Mouse (Mus musculus) C2C12 (cell line): ENCODE measurements around the gene Lgr6. TPM values are rescaled to one million over a fixed set of nuclear protein-coding genes. Genes with fewer than 3 reads are reported as not detected.
A peak's percentile ranks its signal among the peaks of the same experiment; 100 is the strongest.

Source experiments
- H3K27me3 ChIP-seq: one replicate; pipeline ENCODE4 v1.6.1; 2011; ENCODE audit not compliant: control insufficient read depth, insufficient read depth, insufficient read length
- H3K36me3 ChIP-seq: one replicate; pipeline ENCODE4 v1.6.1; 2011; ENCODE audit not compliant: control insufficient read depth, insufficient read depth
- H3K4me3 ChIP-seq: one replicate; pipeline ENCODE4 v1.5.1; 2011; ENCODE audit warnings: mild to moderate bottlenecking, control low read depth; ENCODE audit not compliant: poor library complexity, insufficient read depth, severe bottlenecking
- H3K79me2 ChIP-seq: one replicate; pipeline ENCODE4 v1.6.1; 2011; ENCODE audit not compliant: control insufficient read depth, insufficient read depth
- H3K79me3 ChIP-seq: one replicate; pipeline ENCODE4 v1.6.1; 2011; ENCODE audit warnings: low read depth, control low read depth
- H3ac ChIP-seq: one replicate; pipeline ENCODE3; 2011; ENCODE audit warnings: low read depth; ENCODE audit not compliant: control insufficient read depth, insufficient read length
- CEBPB ChIP-seq: IDR thresholded peaks from one replicate; pipeline ENCODE4 v1.6.1; 2011; ENCODE audit warnings: low read depth, mild to moderate bottlenecking, control low read depth, moderate library complexity
- CTCF ChIP-seq: IDR thresholded peaks from one replicate; pipeline ENCODE4 v1.5.1; 2011; ENCODE audit not compliant: control insufficient read depth, insufficient read depth, insufficient read length
- FOSL1 ChIP-seq: IDR thresholded peaks from one replicate; pipeline ENCODE4 v1.8.0; 2011; ENCODE audit warnings: mild to moderate bottlenecking, low read length; ENCODE audit not compliant: poor library complexity, insufficient read depth, severe bottlenecking
- MAX ChIP-seq: IDR thresholded peaks from one replicate; pipeline ENCODE4 v1.6.1; 2011; ENCODE audit warnings: mild to moderate bottlenecking, control low read depth
- MYOD1 ChIP-seq: IDR thresholded peaks from one replicate; pipeline ENCODE4 v1.6.1; 2011; ENCODE audit warnings: low read depth; ENCODE audit not compliant: control insufficient read depth, insufficient read length
- MYOG ChIP-seq: IDR thresholded peaks from one replicate; pipeline ENCODE4 v1.6.1; 2011; ENCODE audit not compliant: control insufficient read depth, insufficient read length; ENCODE audit errors: extremely low read depth
- USF1 ChIP-seq: IDR thresholded peaks from one replicate; pipeline ENCODE4 v1.6.1; 2011; ENCODE audit warnings: low read depth, mild to moderate bottlenecking, control low read depth, moderate library complexity
- polyA plus RNA-seq: library from polyadenylated mRNA; unstranded; fragments of >200 nt; fragmentation: generic; extraction: Trizol; gene quantifications from one replicate; pipeline ENCODE4 v1.2.1, GENCODE M21; 2012; ENCODE audit warnings: missing spikeins

The Lgr6 gene
- polyA plus RNA-seq, 1 experiment: 32.9 TPM

DNA sequence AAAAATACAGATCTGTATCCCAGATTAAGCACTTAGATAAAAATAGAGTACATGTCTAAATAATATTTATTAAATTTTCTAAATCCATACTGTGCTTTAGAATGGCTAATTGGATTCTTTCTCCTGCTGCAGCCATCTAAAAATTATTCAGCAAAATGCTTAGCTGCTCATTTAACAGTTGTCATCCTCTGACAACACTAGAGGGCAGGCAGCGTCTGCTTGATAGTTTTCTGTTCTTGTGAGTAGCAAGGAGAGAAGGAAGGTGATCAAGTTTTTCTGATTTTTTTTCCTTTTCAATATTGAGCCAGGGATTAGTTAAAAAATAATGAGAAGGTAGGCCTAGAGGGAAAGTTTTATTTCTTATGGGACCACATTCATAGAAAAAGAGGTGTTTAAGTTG, 132.2 kb downstream of the Lgr6 start:
- no peak overlapping the region for H3K4me3 ChIP-seq
- H3K36me3 ChIP-seq: peaks cover 24% of the 10 kb centered on the region
- no peaks in the 10 kb centered on the region for H3K79me2 ChIP-seq
- no peaks in the 10 kb centered on the region for H3K79me3 ChIP-seq
- no peak overlapping the region for H3ac ChIP-seq
- no peaks in the 10 kb centered on the region for H3K27me3 ChIP-seq
- TF ChIP-seq FOSL1: no peak
- TF ChIP-seq CTCF: no peak
- TF ChIP-seq MAX: no peak
- TF ChIP-seq MYOD1: no peak
- no peak for TF ChIP-seq CEBPB
- TF ChIP-seq MYOG: no peak
- TF ChIP-seq USF1: no peak

DNA sequence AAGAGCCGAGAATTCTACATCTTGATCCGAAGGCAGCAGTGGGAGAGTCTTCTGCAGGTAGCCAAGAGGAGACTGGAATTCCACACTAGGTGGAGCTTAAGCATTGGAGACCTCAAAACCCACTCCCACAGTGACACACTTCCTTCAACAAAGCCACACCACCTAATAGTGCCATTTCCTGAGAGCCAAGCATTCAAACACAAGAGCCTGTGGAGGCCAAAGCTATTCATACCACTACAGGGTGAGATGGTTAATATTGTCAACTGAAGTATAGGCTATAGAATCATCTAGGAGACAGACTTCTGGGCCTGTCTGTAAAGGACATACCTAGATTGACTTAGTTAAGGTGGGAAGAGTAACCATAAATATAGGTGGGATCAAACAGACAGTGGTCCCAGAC, 139.6 kb downstream of the Lgr6 start:
- TF ChIP-seq MYOD1: no peak
- no peak for TF ChIP-seq CTCF
- no peak for TF ChIP-seq MYOG
- no peak for TF ChIP-seq FOSL1
- H3K79me2 ChIP-seq: peaks cover 15% of the 10 kb centered on the region
- no peak overlapping the region for H3ac ChIP-seq
- no peak overlapping the region for H3K4me3 ChIP-seq
- no peaks in the 10 kb centered on the region for H3K27me3 ChIP-seq
- peaks cover 13% of the 10 kb centered on the region for H3K36me3 ChIP-seq
- H3K79me3 ChIP-seq: peaks cover 3% of the 10 kb centered on the region

DNA sequence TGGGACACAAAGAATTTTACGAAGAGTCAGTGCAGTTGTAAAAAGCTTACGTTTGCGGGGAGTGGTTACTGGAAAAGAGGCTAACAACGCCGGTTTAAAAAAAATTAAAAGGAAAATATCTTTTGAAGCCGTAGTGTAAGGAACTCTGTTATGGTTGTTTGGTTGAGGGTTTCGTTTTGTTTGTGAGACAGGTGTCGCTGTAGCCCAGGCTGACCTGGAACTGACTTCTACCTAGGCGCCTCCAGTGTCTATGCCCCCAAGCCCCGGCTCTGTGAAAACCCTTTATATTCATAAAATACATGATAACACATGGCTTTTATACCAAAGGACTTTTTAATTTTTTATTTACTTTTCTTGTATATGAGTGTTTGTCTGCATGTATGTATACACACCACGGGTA, 142.3 kb downstream of the Lgr6 start:
- Histone ChIP-seq H3K27me3 (no peaks in the 10 kb centered on the region), H3ac (peak overlapping the region; percentile 76), H3K79me3 (peaks cover 3% of the 10 kb centered on the region), H3K4me3 (peak overlapping the region; percentile 43), H3K36me3 (peaks cover 5% of the 10 kb centered on the region), H3K79me2 (peaks cover 15% of the 10 kb centered on the region)
- TF ChIP-seq FOSL1 (no peak), MYOG (no peak)

DNA sequence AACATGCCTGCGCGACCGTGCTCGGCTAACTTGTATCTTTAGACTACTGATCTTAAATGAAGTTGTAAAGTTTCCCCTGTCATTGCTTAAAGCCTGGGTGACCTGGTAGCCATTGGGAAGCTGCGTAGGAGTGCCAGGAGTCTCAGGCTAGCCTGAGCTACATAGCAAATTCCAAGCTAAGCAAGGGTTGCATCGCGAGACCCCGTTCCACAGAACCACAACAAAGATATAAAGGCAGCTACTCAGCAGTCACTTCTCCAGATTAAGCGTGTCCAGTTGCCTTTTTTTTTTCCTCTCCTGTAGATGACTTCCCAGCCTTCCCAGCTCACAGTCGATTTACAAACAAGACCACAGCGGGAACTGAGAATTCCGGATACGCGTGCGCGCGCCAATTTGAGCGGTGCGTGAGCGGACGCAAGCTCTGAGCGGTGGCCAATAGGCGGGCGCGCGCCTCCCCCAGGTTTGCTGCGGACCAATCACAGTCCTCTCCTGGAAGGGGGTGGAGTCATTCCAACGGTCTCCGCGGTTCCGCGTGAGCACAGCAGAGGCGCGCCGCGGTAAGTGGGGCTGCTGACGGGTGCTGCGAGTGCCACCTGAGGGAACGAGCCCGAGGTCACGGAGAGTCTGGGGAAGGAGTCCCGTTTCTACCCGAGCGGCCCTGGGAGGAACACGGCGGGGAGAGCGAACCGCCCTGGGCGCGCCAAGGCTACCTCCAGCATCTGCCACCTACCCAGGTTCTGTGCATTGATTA, 142.8 kb downstream of the Lgr6 start, which contains the start of gene Ube2t:
Gene Ube2t (plus strand): TSS at position 513 of the 751 bp plus-strand sequence.
- H3K36me3 ChIP-seq: no peaks in the 10 kb centered on the region
- peak within 1 kb of the TSS; percentile 76 for H3ac ChIP-seq
- TF ChIP-seq MYOD1 (no peak), CEBPB (no peak), FOSL1 (no peak), MYOG (no peak), USF1 (no peak), MAX (no peak), CTCF (no peak)
- H3K4me3 ChIP-seq: peak within 1 kb of the TSS; percentile 43
- H3K79me2 ChIP-seq: peaks cover 15% of the 10 kb centered on the region
- peaks cover 3% of the 10 kb centered on the region for H3K79me3 ChIP-seq
- H3K27me3 ChIP-seq: no peaks in the 10 kb centered on the region

- Histone ChIP-seq H3ac (no peak overlapping the region), H3K79me3 (peaks cover 3% of the 10 kb centered on the region), H3K4me3 (no peak overlapping the region), H3K79me2 (peaks cover 15% of the 10 kb centered on the region), H3K36me3 (no peaks in the 10 kb centered on the region), H3K27me3 (no peaks in the 10 kb centered on the region)
- TF ChIP-seq CTCF: no peak
- TF ChIP-seq CEBPB: no peak
- TF ChIP-seq FOSL1: no peak
- TF ChIP-seq MYOG: no peak
- no peak for TF ChIP-seq USF1
- TF ChIP-seq MYOD1: no peak
- no peak for TF ChIP-seq MAX
Observed at GRCm38 (mm10) chr1:134960634-134961033, 144.4 kb downstream of the Lgr6 start.
